Mouse (Mus musculus): Measurements from ENCODE around the gene Il23r. TPM values are rescaled to one million over a fixed set of nuclear protein-coding genes. Genes with fewer than 3 reads are reported as not detected.

Gene Il23r
- total RNA-seq (2014; rRNA removed) (0.05 TPM in 1 of 2 replicates, not detected in the other), polyA plus RNA-seq (2015; fragmentation: Nextera tagmentation; extraction: Ambion mirVana) (not detected in 2 replicates)

- no peaks in the 10 kb centered on the region for H3K9me3 ChIP-seq (ENCODE audit: low read length)
- H3K4me2 ChIP-seq (ENCODE audit: low read depth), result no peak within 1 kb of the TSS
- DNase-seq, result no peak
- WGBS, result 75% methylated on average over 2 of the region's 2 CpGs
- no peak within 1 kb of the TSS for H3K4me3 ChIP-seq (ENCODE audit: low read depth, low read length)
- no peak within 1 kb of the TSS for H3K9ac ChIP-seq
- no peaks in the 10 kb centered on the region for H3K36me3 ChIP-seq (ENCODE audit: insufficient read depth)
- H3K27ac ChIP-seq (ENCODE audit: low read depth, low read length), result no peak within 1 kb of the TSS
- no peaks in the 10 kb centered on the region for H3K27me3 ChIP-seq (ENCODE audit: insufficient read depth, low read length)
- TF ChIP-seq CTCF (IDR thresholded peaks at IDR 0.05; ENCODE audit: low read depth), result no peak
- ATAC-seq, result no peak
- H3K4me1 ChIP-seq (ENCODE audit: insufficient read depth), result no peaks in the 10 kb centered on the region
Observed at GRCm38 (mm10) chr6:67491755-67492154, at the start of gene Il23r. Gene Il23r (minus strand): TSS chr6:67491855.

DNA sequence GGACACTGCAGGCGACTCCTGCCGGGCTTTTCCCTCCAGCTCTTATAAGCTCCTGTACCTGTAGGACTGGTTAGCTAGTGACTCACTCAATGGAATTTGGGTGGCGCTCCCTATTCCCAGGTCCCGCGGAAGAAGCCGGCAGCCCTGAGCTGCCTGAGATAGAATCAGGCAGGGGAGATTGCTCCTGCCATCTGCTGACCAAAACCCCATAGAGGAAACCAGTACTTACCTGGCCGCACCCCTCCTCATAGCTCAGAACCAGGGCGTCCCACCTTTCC lies 44.1 kb upstream of the Il23r start, which contains the start of gene Tacstd2:
TSS of gene Tacstd2 (minus strand) at position 20 of the 278 bp plus-strand sequence.
- Histone ChIP-seq H3K9me3 (ENCODE audit: low read length) (no peaks in the 10 kb centered on the region), H3K4me1 (ENCODE audit: insufficient read depth) (no peaks in the 10 kb centered on the region), H3K27ac (ENCODE audit: low read depth, low read length) (no peak within 1 kb of the TSS), H3K4me2 (ENCODE audit: low read depth) (peak within 1 kb of the TSS; percentile 67), H3K36me3 (ENCODE audit: insufficient read depth) (no peaks in the 10 kb centered on the region), H3K4me3 (ENCODE audit: low read depth, low read length) (peak within 1 kb of the TSS; percentile 39), H3K9ac (peak within 1 kb of the TSS; percentile 43), H3K27me3 (ENCODE audit: insufficient read depth, low read length) (peaks cover 49% of the 10 kb centered on the region)
- ATAC-seq (peak; percentile 8; the same call in 1 of the 2 replicates), DNase-seq (no peak)
- no peak for TF ChIP-seq CTCF (IDR thresholded peaks at IDR 0.05; ENCODE audit: low read depth)
- 4% methylated on average over 8 of the region's 8 CpGs for WGBS

- Histone ChIP-seq H3K4me2 (ENCODE audit: low read depth) (peak overlapping the region; percentile 67), H3K27me3 (ENCODE audit: insufficient read depth, low read length) (peaks cover 49% of the 10 kb centered on the region), H3K36me3 (ENCODE audit: insufficient read depth) (no peaks in the 10 kb centered on the region), H3K27ac (ENCODE audit: low read depth, low read length) (no peak overlapping the region), H3K9me3 (ENCODE audit: low read length) (no peaks in the 10 kb centered on the region), H3K4me1 (ENCODE audit: insufficient read depth) (no peaks in the 10 kb centered on the region), H3K9ac (peak overlapping the region; percentile 43), H3K4me3 (ENCODE audit: low read depth, low read length) (peak overlapping the region; percentile 39)
- DNase-seq, result peak; percentile 41
- ATAC-seq, result peak; percentile 69
- 1% methylated on average over 62 of the region's 62 CpGs for WGBS
- no peak for TF ChIP-seq CTCF (IDR thresholded peaks at IDR 0.05; ENCODE audit: low read depth)
Observed at GRCm38 (mm10) chr6:67535005-67535776, 43.5 kb upstream of the Il23r start.

DNA sequence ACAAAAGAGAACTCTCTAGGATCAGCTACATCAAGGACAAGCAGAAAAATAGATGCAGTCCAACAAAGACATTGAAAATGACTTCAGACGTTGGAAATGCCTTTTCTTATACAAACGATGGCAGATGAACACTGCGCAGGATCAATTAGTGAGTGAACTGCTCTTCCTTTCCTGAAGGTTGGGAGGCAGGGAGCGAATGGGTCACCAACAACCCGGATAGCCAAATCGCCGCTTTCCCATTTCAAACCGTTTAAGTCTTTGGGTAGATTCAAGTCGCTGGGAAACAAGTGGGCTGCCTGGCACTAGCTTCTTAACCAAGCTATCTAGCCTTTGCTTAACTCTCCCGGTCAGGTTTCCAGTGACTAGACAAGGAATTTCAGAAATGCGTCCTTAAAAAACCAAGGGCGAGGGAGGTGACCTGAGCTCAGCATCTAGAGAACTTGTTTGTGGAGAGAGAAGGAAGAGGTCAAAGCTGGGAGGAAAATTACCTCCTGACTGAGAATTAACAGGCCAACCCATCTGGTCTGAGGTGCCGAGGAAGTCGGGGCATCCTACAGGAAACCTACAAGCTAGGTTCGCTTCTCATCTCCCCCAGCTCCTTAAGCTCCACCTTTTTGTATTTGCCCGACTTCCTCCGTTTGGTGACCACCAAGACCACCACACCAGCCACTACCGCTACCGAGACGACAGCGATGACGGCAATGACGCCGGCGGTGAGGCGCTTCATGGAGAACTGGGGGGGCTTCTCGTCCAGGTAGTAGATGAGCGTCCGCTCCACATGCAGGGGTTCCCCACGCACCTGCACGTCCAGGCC lies 42.7 kb upstream of the Il23r start:
- ATAC-seq (peak; percentile 25; the same call in 1 of the 2 replicates), DNase-seq (peak; percentile 26)
- Histone ChIP-seq H3K27me3 (ENCODE audit: insufficient read depth, low read length) (peaks cover 49% of the 10 kb centered on the region), H3K4me2 (ENCODE audit: low read depth) (peak overlapping the region; percentile 67), H3K4me1 (ENCODE audit: insufficient read depth) (no peaks in the 10 kb centered on the region), H3K4me3 (ENCODE audit: low read depth, low read length) (peak overlapping the region; percentile 39), H3K27ac (ENCODE audit: low read depth, low read length) (no peak overlapping the region), H3K9ac (peak overlapping the region; percentile 43), H3K36me3 (ENCODE audit: insufficient read depth) (no peaks in the 10 kb centered on the region), H3K9me3 (ENCODE audit: low read length) (no peaks in the 10 kb centered on the region)
- TF ChIP-seq CTCF (IDR thresholded peaks at IDR 0.05; ENCODE audit: low read depth), result no peak
- WGBS, result 7% methylated on average over 31 of the region's 31 CpGs

GRCm38 (mm10) chr6:67532665-67533440 lies 41.2 kb upstream of the Il23r start:
- Histone ChIP-seq H3K27me3 (ENCODE audit: insufficient read depth, low read length) (peaks cover 49% of the 10 kb centered on the region), H3K9ac (no peak overlapping the region), H3K4me3 (ENCODE audit: low read depth, low read length) (peak overlapping the region; percentile 25), H3K4me2 (ENCODE audit: low read depth) (peak overlapping the region; percentile 48), H3K4me1 (ENCODE audit: insufficient read depth) (no peaks in the 10 kb centered on the region), H3K27ac (ENCODE audit: low read depth, low read length) (no peak overlapping the region), H3K36me3 (ENCODE audit: insufficient read depth) (no peaks in the 10 kb centered on the region), H3K9me3 (ENCODE audit: low read length) (no peaks in the 10 kb centered on the region)
- DNase-seq (no peak), ATAC-seq (peak; percentile 60)
- no peak for TF ChIP-seq CTCF (IDR thresholded peaks at IDR 0.05; ENCODE audit: low read depth)
- 11% methylated on average over 29 of the region's 29 CpGs for WGBS

DNA sequence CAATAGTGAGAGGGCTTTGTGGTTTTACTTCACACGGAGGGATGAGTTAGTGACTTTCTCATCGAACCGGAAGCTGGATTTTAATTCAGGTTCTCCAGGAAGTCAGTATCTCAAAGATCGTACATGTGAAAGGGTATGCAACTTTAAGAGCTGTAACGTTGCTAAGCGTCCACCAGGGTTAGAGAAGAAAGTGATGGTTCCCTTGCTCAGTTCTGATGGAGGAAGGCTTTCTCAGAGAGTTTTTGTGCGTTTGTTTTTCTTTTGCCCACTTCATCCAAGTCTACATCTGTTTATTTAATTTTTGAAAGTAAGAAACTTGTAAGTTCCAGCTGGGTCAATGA lies 40.1 kb upstream of the Il23r start:
- no peak overlapping the region for H3K4me3 ChIP-seq (ENCODE audit: low read depth, low read length)
- H3K27me3 ChIP-seq (ENCODE audit: insufficient read depth, low read length), result peaks cover 47% of the 10 kb centered on the region
- TF ChIP-seq CTCF (IDR thresholded peaks at IDR 0.05; ENCODE audit: low read depth), result no peak
- H3K4me2 ChIP-seq (ENCODE audit: low read depth), result no peak overlapping the region
- no peaks in the 10 kb centered on the region for H3K36me3 ChIP-seq (ENCODE audit: insufficient read depth)
- H3K4me1 ChIP-seq (ENCODE audit: insufficient read depth), result no peaks in the 10 kb centered on the region
- DNase-seq, result no peak
- no peak overlapping the region for H3K9ac ChIP-seq
- H3K27ac ChIP-seq (ENCODE audit: low read depth, low read length), result no peak overlapping the region
- H3K9me3 ChIP-seq (ENCODE audit: low read length), result no peaks in the 10 kb centered on the region
- WGBS, result 70% methylated on average over 7 of the region's 7 CpGs
- no peak for ATAC-seq
